Mouse (Mus musculus): ENCODE measurements around the gene Col23a1.
"Not testable (repeated sequence)": the region's sequence is repeated elsewhere in the genome, so short reads cannot be mapped to it uniquely, and the experiment has no call there.

Gene Col23a1

DNA sequence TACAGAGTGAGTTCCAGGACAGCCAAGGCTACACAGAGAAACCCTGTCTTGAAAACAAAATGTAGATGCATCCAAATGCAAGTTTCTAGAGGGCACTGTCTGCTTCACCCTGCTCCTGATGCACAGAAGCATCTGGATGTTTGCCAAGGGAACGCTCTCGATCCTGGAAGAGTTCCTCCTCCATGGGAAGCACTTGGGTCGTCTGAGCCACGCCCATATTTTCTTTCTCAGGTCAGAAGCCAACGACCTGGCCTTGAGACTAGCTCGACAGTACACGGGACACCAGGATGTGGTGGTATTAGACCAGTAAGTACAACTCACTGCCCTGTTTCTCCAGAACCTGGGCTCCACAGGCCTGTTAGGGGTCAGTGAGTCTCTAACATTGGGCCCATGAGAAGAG is 301.4 kb downstream of the Col23a1 start:
- no peak for DNase-seq (ENCODE audit: low read depth)

DNA sequence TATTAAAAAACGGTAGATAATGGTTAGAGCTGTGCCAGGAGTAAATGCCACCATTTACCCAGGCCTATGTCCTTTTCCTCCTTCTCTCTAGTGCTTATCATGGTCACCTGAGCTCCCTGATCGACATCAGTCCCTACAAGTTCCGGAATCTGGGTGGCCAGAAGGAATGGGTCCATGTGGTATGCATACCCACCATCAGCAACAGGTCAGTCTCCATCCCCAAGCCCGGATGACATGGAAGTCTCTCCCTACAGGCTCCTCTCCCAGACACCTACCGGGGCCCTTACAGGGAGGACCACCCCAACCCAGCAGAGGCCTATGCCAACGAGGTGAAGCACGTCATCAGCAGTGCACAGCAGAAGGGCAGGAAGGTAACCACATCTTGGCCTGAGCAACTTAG is 302.2 kb downstream of the Col23a1 start:
- DNase-seq (ENCODE audit: low read depth), result no peak

DNA sequence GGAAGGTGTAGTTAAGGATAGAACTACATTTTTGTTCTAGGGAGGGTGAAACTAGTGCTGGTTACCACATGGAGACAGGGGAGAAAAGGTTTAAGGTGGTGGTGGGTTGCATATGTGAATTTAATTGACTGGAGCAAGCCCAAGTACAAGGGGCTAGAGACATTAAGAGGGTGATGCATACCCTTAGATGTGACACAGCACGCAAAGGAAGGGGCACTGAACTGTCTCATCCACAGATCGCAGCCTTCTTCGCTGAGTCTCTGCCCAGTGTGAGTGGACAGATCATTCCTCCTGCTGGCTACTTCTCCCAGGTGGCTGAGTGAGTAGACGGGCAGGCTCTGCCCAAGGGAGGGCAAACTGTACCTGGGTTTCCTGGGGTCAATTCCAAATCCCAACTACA is 303.6 kb downstream of the Col23a1 start:
- no peak for DNase-seq (ENCODE audit: low read depth)

DNA sequence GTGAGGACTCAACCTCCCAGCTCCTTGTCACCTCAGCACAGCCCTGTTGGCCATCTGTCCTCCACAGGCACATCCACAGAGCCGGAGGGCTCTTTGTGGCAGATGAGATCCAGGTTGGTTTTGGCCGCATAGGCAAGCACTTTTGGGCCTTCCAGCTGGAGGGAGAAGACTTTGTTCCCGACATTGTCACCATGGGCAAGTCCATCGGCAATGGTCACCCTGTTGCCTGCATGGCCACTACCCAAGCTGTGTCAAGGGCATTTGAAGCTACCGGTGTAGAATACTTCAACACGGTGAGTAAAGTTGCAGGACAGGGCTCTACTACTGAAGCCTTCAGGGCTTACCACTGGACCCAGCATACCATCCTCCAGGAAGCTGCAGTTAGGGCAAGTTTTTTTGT is 304.1 kb downstream of the Col23a1 start:
- DNase-seq (ENCODE audit: low read depth), result no peak

DNA sequence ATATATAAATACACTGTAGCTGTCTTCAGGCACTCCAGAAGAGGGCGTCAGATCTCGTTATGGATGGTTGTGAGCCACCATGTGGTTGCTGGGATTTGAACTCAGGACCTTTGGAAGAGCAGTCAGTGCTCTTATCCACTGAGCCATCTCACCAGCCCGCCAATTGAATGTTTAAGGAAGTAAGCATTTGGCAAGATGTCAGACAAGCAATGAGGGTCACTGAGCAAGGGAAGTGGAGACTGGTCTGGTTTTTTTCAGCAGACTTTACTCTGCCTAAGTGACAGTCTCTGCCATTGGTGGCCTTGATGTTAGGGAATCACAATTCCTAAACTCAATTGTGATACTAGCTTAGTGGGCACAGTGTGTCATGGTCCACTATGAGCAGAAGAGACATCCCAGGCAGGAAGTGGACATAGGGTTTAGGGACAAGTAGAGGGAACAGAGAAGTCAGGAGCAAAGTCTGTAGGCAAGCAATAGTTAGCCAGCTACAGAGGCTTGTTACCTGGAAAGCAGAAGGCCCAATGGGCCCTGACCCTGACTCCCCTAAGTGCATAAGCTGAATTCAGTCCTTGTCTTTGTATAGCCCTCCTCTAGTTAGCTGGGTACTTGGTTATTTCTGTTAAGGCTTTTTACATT is 305.1 kb downstream of the Col23a1 start:
- DNase-seq (ENCODE audit: low read depth), result no peak

DNA sequence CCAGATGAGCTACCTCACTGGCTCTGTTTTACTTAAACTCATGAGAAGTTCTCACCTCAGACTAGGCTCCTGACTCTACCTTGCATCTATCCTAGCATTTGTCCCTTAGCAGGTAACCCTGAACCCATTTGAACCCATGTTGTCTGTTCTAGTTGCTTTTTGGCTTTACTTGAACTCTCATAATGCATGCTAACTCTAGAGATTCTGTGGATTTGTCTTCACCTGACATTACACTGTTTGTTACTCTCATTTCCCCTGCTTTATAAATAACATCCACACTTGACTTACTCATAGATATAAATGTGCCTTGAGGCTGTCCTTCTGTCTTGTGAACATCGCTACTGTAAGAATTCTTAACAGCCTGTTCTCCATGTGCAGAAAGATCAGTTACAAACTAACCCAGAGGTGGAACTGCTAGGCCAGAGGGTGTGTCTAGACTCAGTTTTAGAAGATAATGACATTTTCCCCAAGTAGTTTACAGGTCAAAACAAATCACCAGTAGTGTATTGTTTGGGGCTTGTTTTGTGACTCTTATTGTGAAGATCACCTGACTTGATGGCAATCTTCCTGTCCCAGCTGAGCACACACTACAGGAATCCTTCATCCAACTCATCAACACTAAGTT is 305.9 kb downstream of the Col23a1 start:
- no peak for DNase-seq (ENCODE audit: low read depth)

DNA sequence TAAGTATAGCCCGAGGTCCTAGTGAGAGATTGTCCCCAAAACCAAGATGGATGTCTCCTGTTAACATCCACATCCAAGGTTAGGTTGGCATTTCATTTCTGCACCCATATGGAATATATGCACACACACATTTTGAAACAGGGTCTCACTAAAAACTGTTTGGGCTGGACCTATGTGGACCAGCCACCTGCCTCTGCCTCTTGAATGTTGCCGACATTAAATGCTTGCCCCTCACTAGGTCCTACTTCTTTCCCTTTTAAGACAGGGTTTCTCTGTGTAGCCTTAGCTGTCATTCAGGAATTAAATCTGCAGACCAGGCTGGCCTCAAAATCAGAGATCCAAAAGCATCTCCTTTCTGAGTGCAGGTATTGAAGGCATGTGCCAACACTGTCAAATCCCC is 307.8 kb downstream of the Col23a1 start:
- DNase-seq (ENCODE audit: low read depth), result no peak

DNA sequence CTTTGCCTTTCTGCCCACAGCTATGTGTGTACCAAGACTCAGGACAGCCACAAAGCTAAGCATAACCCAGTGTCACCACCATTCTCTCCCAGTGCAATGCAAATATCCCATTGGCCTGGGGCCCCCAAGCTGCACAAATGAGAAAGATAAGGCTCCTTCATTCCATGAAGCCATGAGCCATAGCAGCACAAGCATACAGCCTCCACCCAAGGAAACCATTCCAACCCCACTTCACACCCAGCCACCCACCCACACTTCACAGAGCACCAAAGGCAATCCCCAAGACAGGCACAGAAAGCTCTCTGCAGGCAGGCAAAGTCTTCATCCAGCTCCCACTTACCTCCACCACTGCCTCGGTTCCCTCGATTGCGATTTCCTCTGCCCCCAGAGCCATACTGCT is 312.5 kb downstream of the Col23a1 start:
- no peak for DNase-seq (ENCODE audit: low read depth)

DNA sequence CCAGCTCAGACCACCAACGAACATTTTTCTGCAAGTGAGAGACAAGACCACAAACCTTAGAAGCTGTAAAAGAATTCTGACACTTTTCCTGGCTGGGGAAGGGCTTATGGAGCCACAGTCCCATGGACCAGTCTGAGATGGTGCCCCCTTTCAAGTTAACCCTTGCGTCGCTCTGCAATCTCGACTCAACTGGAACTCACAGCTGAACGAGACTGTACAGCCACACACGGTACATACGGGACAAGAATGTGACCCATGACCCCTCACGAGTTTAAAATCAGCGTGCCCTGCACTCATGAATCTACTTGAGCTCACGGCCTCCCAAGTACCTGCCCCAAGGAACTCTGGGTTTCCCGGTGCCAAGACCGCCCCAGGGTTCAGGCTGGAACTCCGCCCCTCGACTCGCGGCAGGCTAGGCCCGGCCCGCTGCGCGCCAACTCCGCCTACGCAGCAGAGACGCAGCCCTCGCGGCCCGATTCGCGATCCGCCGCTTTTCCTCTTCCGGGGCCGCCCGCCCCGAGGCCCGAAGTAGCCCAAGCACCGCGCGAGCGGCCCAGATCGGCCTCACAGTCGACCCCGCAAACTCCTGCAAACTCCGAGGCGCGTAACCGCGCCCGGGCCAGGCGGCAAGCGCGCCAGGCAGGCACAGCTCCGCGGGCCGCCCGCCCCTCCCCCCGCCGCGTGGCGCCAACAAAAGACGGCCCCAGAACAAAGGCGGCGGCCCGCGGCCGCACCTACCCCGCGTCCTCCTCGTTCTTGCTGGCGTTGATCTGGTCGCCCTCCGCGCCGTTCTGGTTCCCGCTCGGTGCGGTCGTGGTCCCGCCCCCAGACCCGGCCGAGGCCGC is 316.1 kb downstream of the Col23a1 start:
- DNase-seq (ENCODE audit: low read depth), result peak; percentile 66

DNA sequence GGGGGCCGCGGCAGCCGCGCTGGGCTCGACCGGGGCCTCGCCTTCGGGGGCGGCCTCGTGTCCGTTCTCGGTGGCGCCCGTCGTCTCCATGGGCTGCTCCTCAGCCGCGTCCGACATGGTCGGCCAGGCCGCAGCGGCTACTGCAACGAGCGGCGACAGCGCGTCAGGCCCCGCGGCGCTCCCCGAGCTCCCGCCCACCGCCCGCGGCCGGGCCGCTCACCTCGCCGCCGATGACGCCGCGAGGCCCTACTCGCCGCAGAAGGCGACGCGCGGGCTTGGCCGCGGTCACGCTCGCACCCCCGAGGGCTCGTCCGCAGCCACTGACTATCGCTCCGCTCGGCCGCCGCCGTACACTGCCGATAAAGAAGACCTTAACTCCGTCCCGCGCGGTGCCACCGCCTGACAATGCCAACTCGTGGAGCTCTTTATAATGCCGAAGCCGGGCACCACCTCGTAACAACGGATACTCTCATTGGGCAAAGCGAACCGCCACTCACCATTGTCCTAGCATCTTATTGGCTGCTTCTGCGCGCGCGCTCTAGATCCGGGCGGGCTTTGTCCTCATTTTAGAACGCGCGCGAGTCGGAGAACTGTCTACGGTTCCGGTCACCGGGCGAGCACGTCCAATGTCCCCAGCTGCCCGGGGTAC is 316.9 kb downstream of the Col23a1 start, which contains the start of gene Hnrnpab:
Gene Hnrnpab, minus strand, starts transcription at position 401 of the 649 bp plus-strand sequence.
- DNase-seq (ENCODE audit: low read depth), result peak; percentile 95

DNA sequence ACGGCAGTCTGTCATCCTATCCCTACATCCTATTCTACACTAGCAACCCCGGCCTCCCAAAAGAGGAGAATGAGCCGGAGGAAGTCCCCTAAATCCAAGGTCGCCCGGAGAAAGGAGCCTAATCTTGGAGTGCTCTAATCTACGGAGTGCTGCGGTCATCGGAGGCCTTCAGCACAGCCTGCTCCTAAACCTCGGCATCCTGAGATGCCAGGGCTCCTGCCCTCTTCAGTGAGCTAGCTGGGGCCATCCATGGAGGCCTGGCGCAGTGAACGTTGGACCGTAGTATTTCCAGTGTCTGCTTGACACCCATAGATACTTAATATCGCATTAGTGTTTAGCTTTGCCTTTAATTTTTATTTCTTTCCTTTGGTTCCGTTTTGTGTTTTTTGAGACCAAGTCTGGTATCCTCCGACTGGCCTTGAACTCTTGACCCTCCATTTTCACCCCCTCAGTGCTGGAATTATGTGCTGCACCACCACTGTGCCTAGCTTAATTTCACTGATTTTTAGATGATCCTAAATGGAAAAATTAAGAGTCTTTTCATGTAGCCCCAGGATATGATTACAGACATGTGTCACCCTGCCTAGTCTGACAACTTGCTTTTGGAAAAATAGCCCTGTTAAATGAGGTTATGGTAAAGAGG is 317.5 kb downstream of the Col23a1 start:
- no peak for DNase-seq (ENCODE audit: low read depth)

DNA sequence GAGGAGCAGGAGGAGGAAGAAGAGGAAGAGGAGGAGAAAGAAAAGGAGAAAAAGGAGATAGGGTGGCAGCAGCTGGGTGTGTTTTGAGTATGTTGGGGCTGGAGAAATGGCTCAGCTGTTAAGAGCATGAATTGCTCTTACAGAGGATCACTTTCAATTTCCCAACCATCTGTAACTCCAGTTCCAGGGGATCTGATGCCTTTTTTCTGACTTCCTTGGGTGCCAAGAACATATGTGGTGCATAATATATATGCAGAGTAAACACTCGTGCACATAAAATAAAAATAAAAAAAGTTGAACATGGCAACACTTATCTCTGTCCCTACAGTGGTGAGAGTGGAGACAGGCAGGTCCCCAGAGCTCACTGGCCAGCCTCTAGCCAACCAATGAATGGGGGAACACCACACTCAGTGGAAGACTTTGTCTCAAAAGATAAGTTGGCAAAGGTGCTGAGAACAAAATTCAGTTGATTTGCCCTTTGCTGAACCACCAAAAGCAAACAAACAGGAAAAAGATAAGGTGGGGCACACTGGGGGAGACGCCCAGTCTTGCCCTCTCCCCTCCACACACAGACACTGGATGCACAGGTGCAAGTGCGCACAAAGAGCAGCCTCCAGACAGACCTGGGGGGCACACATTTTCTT is 319.7 kb downstream of the Col23a1 start:
- DNase-seq (ENCODE audit: low read depth), result no peak

DNA sequence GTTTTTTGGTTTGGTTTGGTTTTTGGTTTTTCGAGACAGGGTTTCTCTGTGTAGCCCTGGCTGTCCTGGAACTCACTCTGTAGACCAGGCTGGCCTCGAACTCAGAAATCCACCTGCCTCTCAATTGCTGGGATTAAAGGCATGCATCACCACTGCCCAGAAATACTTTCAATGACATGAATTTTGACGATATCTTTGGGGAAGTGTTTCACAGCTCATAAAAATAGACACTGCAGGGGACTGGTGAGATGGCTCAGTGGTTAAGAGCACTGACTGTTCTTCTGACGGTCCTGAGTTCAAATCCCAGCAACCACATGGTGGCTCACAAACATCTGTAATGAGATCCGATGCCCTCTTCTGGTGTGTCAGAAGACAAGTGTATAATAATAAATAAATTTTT is 320.2 kb downstream of the Col23a1 start:
- DNase-seq (ENCODE audit: low read depth), result not testable (repeated sequence)

DNA sequence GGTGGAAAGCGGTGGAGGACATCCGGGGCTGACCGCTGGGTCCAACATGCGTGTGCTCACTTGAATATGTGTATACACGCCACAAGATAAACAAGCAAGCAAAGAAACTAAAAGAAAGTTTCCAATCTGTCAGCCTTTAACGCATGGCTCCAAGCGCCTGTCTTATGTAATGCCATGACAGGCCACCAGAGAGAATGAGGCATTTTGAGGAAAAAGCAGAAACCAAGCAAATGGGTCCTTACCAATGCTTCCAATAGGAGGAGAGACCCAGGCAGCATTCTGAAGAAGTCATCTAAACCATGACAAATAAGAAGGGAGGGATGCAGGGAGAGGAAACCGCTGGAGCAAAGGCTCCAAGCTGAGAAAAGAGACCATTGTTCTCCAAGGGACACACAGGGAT is 324.5 kb downstream of the Col23a1 start:
- no peak for DNase-seq (ENCODE audit: low read depth)

DNA sequence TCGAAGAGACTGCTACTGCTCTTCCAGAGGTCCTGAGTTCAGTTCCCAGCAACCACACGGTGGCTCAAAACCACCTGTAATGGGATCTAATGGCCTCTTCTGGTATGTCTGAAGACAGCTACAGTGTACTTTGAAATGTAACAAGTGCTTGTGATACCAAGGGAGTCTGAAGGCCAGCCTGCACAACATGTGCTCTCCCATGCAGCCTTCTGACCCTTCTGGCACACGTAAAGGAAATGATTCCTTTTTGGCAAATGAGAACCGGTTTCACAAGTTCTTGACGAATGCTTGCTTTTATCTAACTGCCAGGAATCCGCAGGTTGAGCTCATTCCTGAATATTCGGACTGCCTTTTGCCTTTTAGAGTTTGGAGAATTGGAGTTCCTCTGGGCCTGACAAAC is 325.4 kb downstream of the Col23a1 start:
- no peak for DNase-seq (ENCODE audit: low read depth)

DNA sequence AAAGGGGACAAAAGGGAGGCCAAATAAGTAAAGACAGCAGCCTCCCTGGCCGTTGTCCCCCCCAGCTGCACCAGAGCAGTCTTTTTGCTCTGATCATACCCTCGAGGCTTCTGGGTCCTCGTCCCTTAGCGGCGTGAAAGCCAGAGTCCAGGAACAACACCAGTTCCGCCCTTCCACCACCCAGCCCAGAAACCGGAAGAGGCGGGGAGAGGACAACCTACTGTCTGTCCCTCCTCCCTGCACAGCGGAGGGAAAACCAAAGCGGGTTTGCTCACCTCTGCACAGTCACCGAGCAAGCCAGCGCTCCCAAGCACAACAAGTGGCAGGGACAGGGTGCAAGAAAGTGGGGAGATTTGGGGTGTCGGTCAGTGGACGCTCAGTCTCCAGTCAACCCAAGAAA is 325.9 kb downstream of the Col23a1 start:
- peak; percentile 79 for DNase-seq (ENCODE audit: low read depth)

DNA sequence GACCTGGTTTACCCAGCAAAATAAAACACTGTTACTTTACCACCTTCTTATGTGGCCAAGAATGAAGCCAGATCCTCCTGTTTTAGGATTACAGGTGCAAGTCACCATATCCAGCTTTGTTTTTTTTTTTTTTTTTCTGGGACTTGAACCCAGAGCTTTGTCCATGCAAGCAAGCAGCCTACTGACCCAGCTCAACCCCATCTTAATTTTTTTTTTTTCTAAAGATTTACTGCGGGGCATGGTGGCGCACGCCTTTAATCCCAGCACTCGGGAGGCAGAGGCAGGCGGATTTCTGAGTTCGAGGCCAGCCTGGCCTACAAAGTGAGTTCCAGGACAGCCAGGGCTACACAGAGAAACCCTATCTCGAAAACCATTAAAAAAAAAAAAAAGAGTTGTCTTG is 326.4 kb downstream of the Col23a1 start:
- DNase-seq (ENCODE audit: low read depth), result not testable (repeated sequence)

DNA sequence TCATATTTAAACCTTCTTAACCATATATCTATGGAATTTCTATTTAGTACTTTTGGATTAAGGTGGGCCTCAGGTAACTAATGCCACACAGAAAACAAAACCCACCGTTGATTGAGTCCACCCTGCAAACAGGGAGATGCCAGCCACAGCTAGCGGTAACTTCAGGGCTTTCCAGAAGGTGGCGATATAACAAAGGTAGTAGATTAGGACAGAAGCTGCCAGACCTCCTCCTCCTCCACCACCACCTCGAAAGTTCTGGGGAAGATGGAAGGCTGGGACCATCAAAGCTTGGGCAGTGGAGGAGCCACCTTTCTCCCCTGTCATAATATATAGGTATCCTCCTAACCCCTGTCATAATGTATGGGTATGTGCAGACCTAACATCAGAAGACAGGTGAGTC is 328.0 kb downstream of the Col23a1 start:
- peak; percentile 72 for DNase-seq (ENCODE audit: low read depth)

DNA sequence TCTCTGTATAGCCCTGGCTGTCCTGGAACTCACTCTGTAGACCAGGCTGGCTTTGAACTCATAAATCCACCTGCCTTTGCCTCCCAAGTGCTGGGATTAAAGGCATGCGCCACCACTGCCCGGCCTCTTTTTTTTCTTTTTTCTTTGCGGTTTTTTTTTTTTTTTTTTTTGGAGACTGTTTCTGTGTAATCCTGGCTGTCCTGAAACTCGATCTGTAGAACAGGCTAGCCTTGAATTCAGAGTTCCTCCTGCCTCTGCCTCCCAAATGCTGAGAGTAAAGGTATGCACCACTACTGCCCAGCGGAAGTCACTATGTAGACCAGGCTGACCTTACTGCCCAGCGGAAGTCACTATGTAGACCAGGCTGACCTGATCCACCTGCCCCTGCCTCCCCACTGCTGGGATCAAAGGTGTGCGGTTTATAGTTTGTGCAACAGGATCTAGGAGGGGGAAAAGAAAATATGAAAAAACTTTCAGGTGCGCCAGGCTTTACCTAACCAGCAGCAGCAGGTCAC is 329.2 kb downstream of the Col23a1 start:
- no peak for DNase-seq (ENCODE audit: low read depth)

DNA sequence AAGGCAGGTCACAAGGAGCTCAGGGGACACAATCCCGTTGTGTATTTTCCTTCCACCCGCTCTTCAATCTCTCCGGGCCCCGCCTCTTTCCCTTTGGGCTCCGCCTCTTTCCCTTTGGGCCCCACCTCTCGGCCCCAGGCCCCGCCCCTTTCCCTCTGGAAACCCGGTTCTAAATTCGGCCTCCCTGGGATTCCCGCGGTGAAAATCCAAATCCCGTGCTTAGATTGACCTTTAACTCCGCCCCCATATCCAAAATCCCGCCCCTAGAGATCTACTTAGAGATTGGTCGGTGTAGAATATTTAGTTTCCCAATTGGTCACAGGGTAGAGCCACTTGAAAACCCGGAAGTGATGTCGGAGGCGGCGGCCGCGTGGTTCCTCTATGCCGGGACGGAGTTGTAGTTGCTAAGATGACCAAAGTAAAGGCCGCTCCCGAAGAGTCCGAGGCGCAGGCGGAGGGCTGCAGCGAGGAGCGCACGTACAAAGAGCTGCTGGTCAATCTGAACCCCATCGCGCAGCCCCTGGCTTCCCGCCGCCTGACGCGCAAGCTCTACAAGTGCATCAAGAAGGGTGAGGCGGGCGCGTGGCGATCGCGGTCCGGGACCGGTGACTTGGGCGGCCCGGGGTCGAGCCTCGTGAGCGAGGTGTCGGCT is 329.8 kb downstream of the Col23a1 start, which contains the start of gene Nhp2:
Gene Nhp2, plus strand, starts transcription at position 327 of the 652 bp plus-strand sequence.
- DNase-seq (ENCODE audit: low read depth), result peak; percentile 100

DNA sequence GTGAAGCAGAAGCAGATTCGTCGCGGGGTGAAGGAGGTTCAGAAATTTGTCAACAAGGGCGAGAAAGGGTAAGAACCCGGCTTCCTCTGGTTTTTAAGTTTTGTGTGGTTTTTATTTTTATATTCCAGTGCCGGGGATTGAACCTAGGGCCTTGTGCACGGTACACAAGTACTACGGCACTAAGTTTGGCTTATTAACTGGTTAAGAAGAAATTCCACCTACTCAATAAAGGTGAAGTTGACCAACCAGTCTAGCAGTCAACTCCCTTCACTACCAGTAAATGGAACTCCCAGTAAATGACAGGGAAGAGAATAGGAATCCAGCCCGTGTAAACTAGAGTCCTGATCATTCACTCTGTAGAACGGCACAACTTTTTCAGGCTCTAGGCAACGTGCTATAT is 330.4 kb downstream of the Col23a1 start:
- DNase-seq (ENCODE audit: low read depth), result no peak

Measured in c-Kit-positive CD71-negative TER-119-negative erythroid progenitor cells, embryonic 14.5 days (primary cell).